Mouse (Mus musculus): ENCODE measurements at regions not wholly inside any gene's neighbourhood (a gene's known extent, or its start where the extent isn't known, plus 50 kb on each side); places are given as distances from the start of the nearest gene placed in this dataset.

GRCm38 (mm10) chr16:5425908-5426307 is 170.1 kb upstream of the Eef2kmt start:
- TF ChIP-seq FOSL1 (IDR thresholded peaks at IDR 0.05; ENCODE audit: insufficient read depth, low read length, poor library complexity, severe bottlenecking) (no peak), MAX (IDR thresholded peaks at IDR 0.05) (no peak), USF1 (IDR thresholded peaks at IDR 0.05; ENCODE audit: low read depth) (no peak), CEBPB (IDR thresholded peaks at IDR 0.05; ENCODE audit: low read depth) (no peak), MYOG (IDR thresholded peaks at IDR 0.05; ENCODE audit: control insufficient read depth, extremely low read depth, insufficient read length) (no peak), CTCF (IDR thresholded peaks at IDR 0.05; ENCODE audit: control insufficient read depth, insufficient read depth, insufficient read length) (no peak), MYOD1 (IDR thresholded peaks at IDR 0.05; ENCODE audit: control insufficient read depth, insufficient read length, low read depth) (no peak)
- Histone ChIP-seq H3K4me3 (ENCODE audit: insufficient read depth, poor library complexity, severe bottlenecking) (no peak overlapping the region), H3ac (ENCODE audit: control insufficient read depth, insufficient read length, low read depth) (no peak overlapping the region), H3K79me3 (ENCODE audit: low read depth) (no peaks in the 10 kb centered on the region), H3K27me3 (ENCODE audit: control insufficient read depth, insufficient read depth, insufficient read length) (no peaks in the 10 kb centered on the region), H3K36me3 (ENCODE audit: control insufficient read depth, insufficient read depth) (no peaks in the 10 kb centered on the region), H3K79me2 (ENCODE audit: control insufficient read depth, insufficient read depth) (no peaks in the 10 kb centered on the region)

- H3K79me3 ChIP-seq (ENCODE audit: low read depth) = no peaks in the 10 kb centered on the region
- TF ChIP-seq MYOG (IDR thresholded peaks at IDR 0.05; ENCODE audit: control insufficient read depth, extremely low read depth, insufficient read length) (no peak), MYOD1 (IDR thresholded peaks at IDR 0.05; ENCODE audit: control insufficient read depth, insufficient read length, low read depth) (no peak), CTCF (IDR thresholded peaks at IDR 0.05; ENCODE audit: control insufficient read depth, insufficient read depth, insufficient read length) (no peak), CEBPB (IDR thresholded peaks at IDR 0.05; ENCODE audit: low read depth) (no peak), FOSL1 (IDR thresholded peaks at IDR 0.05; ENCODE audit: insufficient read depth, low read length, poor library complexity, severe bottlenecking) (no peak), MAX (IDR thresholded peaks at IDR 0.05) (no peak), USF1 (IDR thresholded peaks at IDR 0.05; ENCODE audit: low read depth) (no peak)
- H3K79me2 ChIP-seq (ENCODE audit: control insufficient read depth, insufficient read depth) = no peaks in the 10 kb centered on the region
- no peaks in the 10 kb centered on the region for H3K36me3 ChIP-seq (ENCODE audit: control insufficient read depth, insufficient read depth)
- H3K27me3 ChIP-seq (ENCODE audit: control insufficient read depth, insufficient read depth, insufficient read length) = no peaks in the 10 kb centered on the region
- no peak overlapping the region for H3K4me3 ChIP-seq (ENCODE audit: insufficient read depth, poor library complexity, severe bottlenecking)
- no peak overlapping the region for H3ac ChIP-seq (ENCODE audit: control insufficient read depth, insufficient read length, low read depth)
Measured at GRCm38 (mm10) chr16:5422041-5422440, 166.3 kb upstream of the Eef2kmt start.

DNA sequence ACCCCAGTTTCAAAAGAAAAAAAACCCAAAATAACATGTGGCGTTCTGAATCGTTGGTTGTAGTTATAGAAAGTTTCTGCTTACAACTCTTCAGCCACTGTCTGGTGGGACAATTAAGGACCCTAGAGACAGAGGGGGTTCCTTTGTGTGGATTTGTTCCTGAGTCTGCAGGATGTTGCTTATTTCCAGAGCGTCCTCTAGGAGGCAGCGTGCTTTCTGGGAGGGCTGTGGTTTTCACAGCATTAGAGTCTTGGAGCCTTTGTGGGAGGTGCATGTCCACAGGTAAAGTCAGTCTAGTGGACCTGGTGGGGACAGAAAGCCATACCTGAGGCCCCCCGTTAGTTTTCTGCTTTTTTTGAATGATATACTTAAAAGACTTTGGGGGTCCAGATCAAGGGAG is 165.8 kb upstream of the Eef2kmt start:
- no peak overlapping the region for H3ac ChIP-seq (ENCODE audit: control insufficient read depth, insufficient read length, low read depth)
- no peak overlapping the region for H3K4me3 ChIP-seq (ENCODE audit: insufficient read depth, poor library complexity, severe bottlenecking)
- TF ChIP-seq CEBPB (IDR thresholded peaks at IDR 0.05; ENCODE audit: low read depth) (no peak), FOSL1 (IDR thresholded peaks at IDR 0.05; ENCODE audit: insufficient read depth, low read length, poor library complexity, severe bottlenecking) (no peak), MYOG (IDR thresholded peaks at IDR 0.05; ENCODE audit: control insufficient read depth, extremely low read depth, insufficient read length) (no peak), MYOD1 (IDR thresholded peaks at IDR 0.05; ENCODE audit: control insufficient read depth, insufficient read length, low read depth) (no peak), USF1 (IDR thresholded peaks at IDR 0.05; ENCODE audit: low read depth) (no peak), MAX (IDR thresholded peaks at IDR 0.05) (no peak), CTCF (IDR thresholded peaks at IDR 0.05; ENCODE audit: control insufficient read depth, insufficient read depth, insufficient read length) (no peak)
- H3K27me3 ChIP-seq (ENCODE audit: control insufficient read depth, insufficient read depth, insufficient read length) = no peaks in the 10 kb centered on the region
- H3K79me3 ChIP-seq (ENCODE audit: low read depth) = no peaks in the 10 kb centered on the region
- no peaks in the 10 kb centered on the region for H3K36me3 ChIP-seq (ENCODE audit: control insufficient read depth, insufficient read depth)
- H3K79me2 ChIP-seq (ENCODE audit: control insufficient read depth, insufficient read depth) = no peaks in the 10 kb centered on the region

DNA sequence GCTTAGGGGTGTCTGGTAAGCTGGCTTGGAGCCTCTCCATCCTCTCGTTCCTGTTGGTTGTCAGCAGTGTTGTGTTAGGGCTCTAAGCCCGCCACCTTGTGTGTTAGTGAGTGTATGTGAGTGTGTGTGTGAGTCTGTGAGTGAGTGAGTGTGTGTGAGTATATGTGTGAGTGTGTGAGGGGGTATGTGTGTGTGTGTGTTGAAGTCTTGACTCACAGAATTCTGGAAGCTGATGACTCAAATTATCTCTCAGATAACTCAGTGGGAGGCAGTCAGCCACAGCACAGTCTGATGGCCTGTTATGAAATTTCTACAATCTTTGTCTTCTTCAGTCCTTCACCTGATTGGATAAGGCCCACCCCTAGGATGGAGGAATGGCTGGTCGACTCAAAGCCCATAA is 163.7 kb upstream of the Eef2kmt start:
- Histone ChIP-seq H3K27me3 (ENCODE audit: control insufficient read depth, insufficient read depth, insufficient read length) (no peaks in the 10 kb centered on the region), H3K79me3 (ENCODE audit: low read depth) (no peaks in the 10 kb centered on the region)
- TF ChIP-seq MAX (IDR thresholded peaks at IDR 0.05) = no peak
- TF ChIP-seq CEBPB (IDR thresholded peaks at IDR 0.05; ENCODE audit: low read depth) = no peak
- TF ChIP-seq FOSL1 (IDR thresholded peaks at IDR 0.05; ENCODE audit: insufficient read depth, low read length, poor library complexity, severe bottlenecking) = no peak
- TF ChIP-seq CTCF (IDR thresholded peaks at IDR 0.05; ENCODE audit: control insufficient read depth, insufficient read depth, insufficient read length) = no peak
- no peak for TF ChIP-seq USF1 (IDR thresholded peaks at IDR 0.05; ENCODE audit: low read depth)
- no peak for TF ChIP-seq MYOD1 (IDR thresholded peaks at IDR 0.05; ENCODE audit: control insufficient read depth, insufficient read length, low read depth)
- no peak for TF ChIP-seq MYOG (IDR thresholded peaks at IDR 0.05; ENCODE audit: control insufficient read depth, extremely low read depth, insufficient read length)

GRCm38 (mm10) chr16:5418462-5419197 is 162.8 kb upstream of the Eef2kmt start:
- Histone ChIP-seq H3K79me2 (ENCODE audit: control insufficient read depth, insufficient read depth) (no peaks in the 10 kb centered on the region), H3ac (ENCODE audit: control insufficient read depth, insufficient read length, low read depth) (no peak overlapping the region), H3K79me3 (ENCODE audit: low read depth) (no peaks in the 10 kb centered on the region), H3K4me3 (ENCODE audit: insufficient read depth, poor library complexity, severe bottlenecking) (no peak overlapping the region), H3K27me3 (ENCODE audit: control insufficient read depth, insufficient read depth, insufficient read length) (no peaks in the 10 kb centered on the region), H3K36me3 (ENCODE audit: control insufficient read depth, insufficient read depth) (no peaks in the 10 kb centered on the region)
- TF ChIP-seq FOSL1 (IDR thresholded peaks at IDR 0.05; ENCODE audit: insufficient read depth, low read length, poor library complexity, severe bottlenecking) (no peak), MYOD1 (IDR thresholded peaks at IDR 0.05; ENCODE audit: control insufficient read depth, insufficient read length, low read depth) (no peak), USF1 (IDR thresholded peaks at IDR 0.05; ENCODE audit: low read depth) (no peak), MYOG (IDR thresholded peaks at IDR 0.05; ENCODE audit: control insufficient read depth, extremely low read depth, insufficient read length) (no peak), CEBPB (IDR thresholded peaks at IDR 0.05; ENCODE audit: low read depth) (no peak), MAX (IDR thresholded peaks at IDR 0.05) (no peak), CTCF (IDR thresholded peaks at IDR 0.05; ENCODE audit: control insufficient read depth, insufficient read depth, insufficient read length) (no peak)

More for the DNA sequence above, 163.7 kb upstream of the Eef2kmt start:
- Histone ChIP-seq H3K4me3 (ENCODE audit: insufficient read depth, poor library complexity, severe bottlenecking) (no peak overlapping the region), H3K36me3 (ENCODE audit: control insufficient read depth, insufficient read depth) (no peaks in the 10 kb centered on the region), H3K79me2 (ENCODE audit: control insufficient read depth, insufficient read depth) (no peaks in the 10 kb centered on the region), H3ac (ENCODE audit: control insufficient read depth, insufficient read length, low read depth) (no peak overlapping the region)
